Mouse (Mus musculus): ENCODE results near the gene Gm9972.

- TF ChIP-seq CTCF (IDR thresholded peaks at IDR 0.05; ENCODE audit: extremely low read depth, insufficient read length, insufficient replicate concordance, low read depth, low read length) (no peak), POLR2A (IDR thresholded peaks at IDR 0.05; ENCODE audit: low read depth, low read length) (no peak)
Observed at GRCm38 (mm10) chr11:43086309-43087050, 50.9 kb downstream of the Gm9972 start.

Measured in small intestine, adult 2 months (tissue).